Mouse (Mus musculus) C2C12 (cell line): ENCODE measurements around the gene Sln.

Experiments
- CEBPB ChIP-seq: IDR thresholded peaks from one replicate; pipeline ENCODE4 v1.6.1; 2011; ENCODE audit warnings: low read depth, mild to moderate bottlenecking, control low read depth, moderate library complexity
- CTCF ChIP-seq: IDR thresholded peaks from one replicate; pipeline ENCODE4 v1.5.1; 2011; ENCODE audit not compliant: control insufficient read depth, insufficient read depth, insufficient read length
- FOSL1 ChIP-seq: IDR thresholded peaks from one replicate; pipeline ENCODE4 v1.8.0; 2011; ENCODE audit warnings: mild to moderate bottlenecking, low read length; ENCODE audit not compliant: poor library complexity, insufficient read depth, severe bottlenecking
- MAX ChIP-seq: IDR thresholded peaks from one replicate; pipeline ENCODE4 v1.6.1; 2011; ENCODE audit warnings: mild to moderate bottlenecking, control low read depth
- MYOD1 ChIP-seq: IDR thresholded peaks from one replicate; pipeline ENCODE4 v1.6.1; 2011; ENCODE audit warnings: low read depth; ENCODE audit not compliant: control insufficient read depth, insufficient read length
- MYOG ChIP-seq: IDR thresholded peaks from one replicate; pipeline ENCODE4 v1.6.1; 2011; ENCODE audit not compliant: control insufficient read depth, insufficient read length; ENCODE audit errors: extremely low read depth
- USF1 ChIP-seq: IDR thresholded peaks from one replicate; pipeline ENCODE4 v1.6.1; 2011; ENCODE audit warnings: low read depth, mild to moderate bottlenecking, control low read depth, moderate library complexity

- no peak for TF ChIP-seq CTCF
- TF ChIP-seq MYOG, result no peak
- no peak for TF ChIP-seq CEBPB
- TF ChIP-seq MYOD1, result no peak
- no peak for TF ChIP-seq USF1
- TF ChIP-seq MAX, result no peak
- TF ChIP-seq FOSL1, result no peak
Measured at GRCm38 (mm10) chr9:53835976-53836375, 14.0 kb upstream of the Sln start.
